Mouse (Mus musculus) liver, embryonic 11.5 days (tissue): ENCODE measurements around the gene Cyp2d40. TPM values are rescaled to one million over a fixed set of nuclear protein-coding genes. Genes with fewer than 3 reads are reported as not detected.

ENCODE experiments used
- ATAC-seq: fragments of 200-750 bp; cut with Nextera tagmentation; replicated peaks from 2 replicates; pipeline ENCODE4 v1.8.0; 2017; ENCODE audit warnings: moderate number of reproducible peaks, mild to moderate bottlenecking, moderate TSS enrichment, moderate library complexity; ENCODE audit not compliant: low FRiP score
- DNase-seq: peaks from one replicate; pipeline ENCODE4 v3.0.0-alpha.2; 2017; ENCODE audit warnings: low spot score
- H3K27ac ChIP-seq: fragments of 300-500 bp; sonication (generic); 2 replicates; pipeline ENCODE4 v1.5.1; 2014; ENCODE audit warnings: mild to moderate bottlenecking, low read depth, low read length, control low read depth
- H3K27me3 ChIP-seq: fragments of 300-500 bp; sonication (generic); replicated peaks from 2 replicates; pipeline ENCODE4 v1.6.1; 2014; ENCODE audit warnings: low read length, mixed read lengths; ENCODE audit not compliant: control insufficient read depth, insufficient read depth
- H3K36me3 ChIP-seq: fragments of 300-500 bp; sonication (generic); 2 replicates; pipeline ENCODE4 v1.6.1; 2014; ENCODE audit warnings: mild to moderate bottlenecking, low read length, moderate library complexity, mixed read lengths; ENCODE audit not compliant: control insufficient read depth, insufficient read depth
- H3K4me1 ChIP-seq: fragments of 300-500 bp; sonication (generic); replicated peaks from 2 replicates; pipeline ENCODE4 v1.6.1; 2014; ENCODE audit warnings: low read length, mixed read lengths; ENCODE audit not compliant: control insufficient read depth, insufficient read depth
- H3K4me2 ChIP-seq: fragments of 300-500 bp; sonication (generic); 2 replicates; pipeline ENCODE4 v1.6.1; 2014; ENCODE audit warnings: mild to moderate bottlenecking, control low read depth, moderate library complexity
- H3K4me3 ChIP-seq: fragments of 300-500 bp; sonication (generic); 2 replicates; pipeline ENCODE4 v1.5.1; 2014; ENCODE audit warnings: low read depth, low read length, control low read depth
- H3K9ac ChIP-seq: fragments of 300-500 bp; sonication (generic); 2 replicates; pipeline ENCODE4 v1.6.1; 2014; ENCODE audit warnings: low read depth, low read length, control low read depth
- H3K9me3 ChIP-seq: fragments of 300-500 bp; sonication (generic); 2 replicates; pipeline ENCODE4 v1.6.1; 2016; ENCODE audit warnings: low read length, inconsistent platforms, mixed read lengths; ENCODE audit not compliant: control insufficient read depth
- WGBS: fragments of 180-500 bp; shearing (Covaris S2); extraction: QIAGEN DNeasy Blood & Tissue Kit; methylation state at CpG from one replicate; pipeline ENCODE4 v1.1.7; 2014; 5-methylcytosine and 5-hydroxymethylcytosine counted together
- polyA plus RNA-seq: library from polyadenylated mRNA; unstranded; fragments of >200 nt; fragmentation: Nextera tagmentation; extraction: Ambion mirVana; gene quantifications from 2 replicates; pipeline ENCODE4 v1.2.1, GENCODE M21; 2014

Gene Cyp2d40
- polyA plus RNA-seq: not detected in 2 replicates

DNA sequence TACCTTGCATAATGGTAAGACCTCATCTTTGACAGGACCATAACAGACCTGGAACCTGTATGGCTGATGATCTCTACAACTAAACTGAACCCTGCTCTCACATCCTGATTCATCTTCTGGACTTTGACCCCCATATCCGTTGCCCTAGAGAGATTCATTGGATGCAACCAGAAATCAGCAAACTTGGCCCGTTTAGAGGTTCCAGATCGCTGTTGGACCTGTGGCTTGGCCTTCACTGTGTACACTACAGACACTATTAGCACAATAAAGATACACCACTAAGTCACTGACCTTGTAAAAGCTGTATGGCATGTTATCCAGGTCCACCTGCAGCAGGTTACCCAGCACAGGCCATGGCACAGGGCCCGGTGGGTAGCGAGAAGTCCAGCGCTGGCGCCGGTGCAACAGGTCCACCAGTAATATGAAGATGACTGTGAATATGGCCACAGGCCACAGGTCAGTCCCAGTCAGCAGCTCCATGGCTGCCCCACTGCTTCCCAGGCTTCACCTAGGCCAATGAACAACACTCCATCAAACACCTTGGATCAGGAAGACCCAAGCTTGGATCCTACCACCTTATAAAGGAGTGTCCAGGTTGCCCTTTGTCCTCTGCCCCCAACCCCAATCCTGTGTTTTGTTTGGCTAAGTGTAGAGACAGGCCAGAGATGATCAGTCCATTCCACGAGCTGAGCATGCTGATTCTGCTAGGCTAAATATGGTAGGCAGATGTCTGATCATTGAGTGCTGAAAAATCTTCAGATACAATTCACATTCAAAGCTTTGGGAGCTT lies at the start of gene Cyp2d40:
TSS of gene Cyp2d40 (minus strand) at position 553 of the 790 bp plus-strand sequence.
- no peak for ATAC-seq

GRCm38 (mm10) chr15:82810556-82810955 lies 46.6 kb upstream of the Cyp2d40 start:
- H3K36me3 ChIP-seq: 0 out of 2 replicates have a peak, but pooled peaks cover 3% of the 10 kb centered on the region
- no peak overlapping the region for H3K4me2 ChIP-seq
- peak; percentile 84 for ATAC-seq
- no peak overlapping the region for H3K27ac ChIP-seq
- no peak overlapping the region for H3K9ac ChIP-seq
- H3K4me3 ChIP-seq: no peak overlapping the region
- DNase-seq: no peak
- WGBS: 43% methylated on average over 1 of the region's 1 CpGs
- H3K9me3 ChIP-seq: no peaks in the 10 kb centered on the region
- peaks cover 14% of the 10 kb centered on the region for H3K4me1 ChIP-seq
- H3K27me3 ChIP-seq: no peaks in the 10 kb centered on the region

More for the DNA sequence above, at the start of gene Cyp2d40:
- H3K36me3 ChIP-seq: no peaks in the 10 kb centered on the region
- H3K27ac ChIP-seq: no peak within 1 kb of the TSS
- H3K9me3 ChIP-seq: no peaks in the 10 kb centered on the region
- H3K4me1 ChIP-seq: no peaks in the 10 kb centered on the region
- H3K4me2 ChIP-seq: no peak within 1 kb of the TSS
- WGBS: 85% methylated on average over 9 of the region's 9 CpGs
- H3K27me3 ChIP-seq: no peaks in the 10 kb centered on the region
- H3K4me3 ChIP-seq: no peak within 1 kb of the TSS
- DNase-seq: no peak
- H3K9ac ChIP-seq: no peak within 1 kb of the TSS

DNA sequence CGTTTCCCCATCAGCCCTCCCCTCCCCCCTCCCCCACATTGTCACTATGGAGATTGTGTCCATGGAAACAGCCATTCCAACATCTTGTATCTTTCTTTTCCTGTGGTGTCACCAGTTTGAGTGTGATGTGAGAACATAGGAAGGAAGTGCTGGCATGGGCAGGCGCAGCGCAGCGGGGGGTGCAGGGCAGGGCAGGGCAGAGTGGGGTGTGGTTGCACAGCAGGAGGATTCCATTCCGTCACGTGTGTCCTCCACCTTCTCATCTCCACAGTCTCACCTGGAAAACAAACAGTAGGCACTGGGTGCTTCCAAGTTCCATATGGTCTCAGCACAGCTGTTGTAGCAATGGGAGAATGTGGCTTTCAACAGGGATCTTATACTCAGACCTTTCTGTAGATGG lies 45.5 kb upstream of the Cyp2d40 start:
- ATAC-seq: no peak
- Histone ChIP-seq H3K4me2 (no peak overlapping the region), H3K27ac (no peak overlapping the region)

GRCm38 (mm10) chr15:82806969-82807763 lies 43.2 kb upstream of the Cyp2d40 start:
- H3K9ac ChIP-seq: no peak overlapping the region
- no peak overlapping the region for H3K4me2 ChIP-seq
- 82% methylated on average over 5 of the region's 5 CpGs for WGBS
- H3K9me3 ChIP-seq: no peaks in the 10 kb centered on the region
- DNase-seq (no peak), ATAC-seq (no peak)
- no peak overlapping the region for H3K27ac ChIP-seq
- H3K4me3 ChIP-seq: no peak overlapping the region
- no peaks in the 10 kb centered on the region for H3K27me3 ChIP-seq
- H3K4me1 ChIP-seq: peaks cover 14% of the 10 kb centered on the region
- H3K36me3 ChIP-seq: 0 out of 2 replicates have a peak, but pooled peaks cover 3% of the 10 kb centered on the region

More for the DNA sequence above, 45.5 kb upstream of the Cyp2d40 start:
- no peak for DNase-seq
- peaks cover 14% of the 10 kb centered on the region for H3K4me1 ChIP-seq
- no peaks in the 10 kb centered on the region for H3K9me3 ChIP-seq
- WGBS: 80% methylated on average over 6 of the region's 6 CpGs
- no peaks in the 10 kb centered on the region for H3K27me3 ChIP-seq
- H3K4me3 ChIP-seq: no peak overlapping the region
- H3K9ac ChIP-seq: no peak overlapping the region
- 0 out of 2 replicates have a peak, but pooled peaks cover 3% of the 10 kb centered on the region for H3K36me3 ChIP-seq

DNA sequence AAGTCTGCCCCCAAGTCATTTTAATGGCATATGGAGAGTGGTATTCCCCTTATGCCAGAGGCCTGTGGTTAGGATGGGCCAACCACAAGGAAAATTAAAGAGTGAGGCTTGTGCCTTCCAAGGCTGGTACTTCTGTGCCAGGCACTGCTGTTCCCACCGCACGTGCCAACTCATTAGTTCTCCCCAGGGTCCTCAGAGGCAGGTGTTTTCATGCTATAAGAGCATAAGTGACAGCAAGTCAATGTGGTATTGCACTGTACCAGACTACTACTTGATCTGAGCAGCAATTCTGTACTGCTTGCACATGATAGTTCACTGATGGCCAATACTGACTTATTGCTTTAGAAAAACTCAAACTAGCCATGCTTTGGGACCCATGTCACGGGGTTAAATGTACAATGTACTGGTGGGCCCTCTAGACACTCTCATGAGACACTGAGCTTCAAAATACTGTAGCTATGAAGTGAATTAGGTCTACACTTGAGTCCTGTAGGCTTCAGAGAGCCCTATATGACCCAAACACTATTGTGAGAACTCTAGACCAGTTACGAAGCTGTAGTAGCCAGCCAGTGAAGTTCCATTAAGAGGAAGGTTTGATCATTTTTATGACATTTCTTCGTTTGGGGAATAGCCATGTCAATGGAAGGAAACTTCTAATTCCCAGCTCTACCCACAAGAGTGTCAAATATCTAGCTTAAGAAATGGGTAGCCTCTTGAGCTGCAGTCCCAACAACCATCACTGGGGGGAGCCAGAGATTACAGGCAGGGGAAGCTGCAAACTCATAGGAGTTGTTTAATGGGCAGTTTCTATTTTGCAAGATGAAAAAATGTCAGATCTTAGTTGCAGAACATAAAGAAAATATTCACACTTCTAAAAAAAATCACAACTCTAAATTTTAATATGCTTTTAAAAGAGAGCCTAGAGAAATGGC lies 41.0 kb upstream of the Cyp2d40 start:
- 77% methylated on average over 5 of the region's 5 CpGs for WGBS
- H3K4me2 ChIP-seq: no peak overlapping the region
- DNase-seq: peak; percentile 63

DNA sequence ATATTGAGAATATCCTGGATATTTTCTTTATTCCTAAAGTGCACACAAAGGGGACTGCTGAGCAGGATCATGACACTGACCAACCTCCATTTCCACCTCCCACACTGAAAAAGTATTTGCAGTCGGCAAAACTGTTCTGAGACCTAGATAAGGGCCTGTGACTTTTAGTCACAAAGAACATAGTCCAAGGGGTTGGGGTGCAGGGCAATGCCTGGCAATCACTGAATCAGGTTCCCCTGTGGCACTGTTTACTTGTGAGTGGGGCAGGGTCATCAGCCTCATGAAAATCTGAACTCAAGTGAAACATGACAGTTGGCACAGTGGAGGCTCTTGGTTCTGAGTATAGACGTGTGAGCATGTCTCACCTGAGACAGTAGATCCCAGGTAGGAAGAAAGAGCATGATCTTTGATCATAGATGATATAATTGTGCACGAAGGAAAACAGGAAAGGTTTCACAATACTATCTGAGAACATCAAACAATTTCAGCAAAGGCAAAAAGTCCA lies 32.0 kb upstream of the Cyp2d40 start:
- Histone ChIP-seq H3K4me1 (no peaks in the 10 kb centered on the region), H3K27me3 (no peaks in the 10 kb centered on the region), H3K9me3 (no peaks in the 10 kb centered on the region), H3K4me3 (no peak overlapping the region), H3K4me2 (no peak overlapping the region), H3K9ac (no peak overlapping the region), H3K36me3 (no peaks in the 10 kb centered on the region), H3K27ac (no peak overlapping the region)
- ATAC-seq: no peak
- 60% methylated on average over 3 of the region's 3 CpGs for WGBS
- DNase-seq: no peak

More for the DNA sequence above, 41.0 kb upstream of the Cyp2d40 start:
- H3K27ac ChIP-seq: no peak overlapping the region
- no peaks in the 10 kb centered on the region for H3K27me3 ChIP-seq
- ATAC-seq: no peak
- H3K9me3 ChIP-seq: no peaks in the 10 kb centered on the region
- 0 out of 2 replicates have a peak, but pooled peaks cover 3% of the 10 kb centered on the region for H3K36me3 ChIP-seq
- H3K4me3 ChIP-seq: no peak overlapping the region
- no peak overlapping the region for H3K9ac ChIP-seq
- peaks cover 5% of the 10 kb centered on the region for H3K4me1 ChIP-seq

GRCm38 (mm10) chr15:82794277-82794676 lies 30.3 kb upstream of the Cyp2d40 start, which contains the start of gene Cyp2d26:
TSS of gene Cyp2d26 (minus strand) at chr15:82794294.
- Histone ChIP-seq H3K4me1 (no peaks in the 10 kb centered on the region), H3K4me3 (no peak within 1 kb of the TSS), H3K27ac (no peak within 1 kb of the TSS), H3K36me3 (no peaks in the 10 kb centered on the region), H3K4me2 (no peak within 1 kb of the TSS), H3K9ac (no peak within 1 kb of the TSS), H3K9me3 (no peaks in the 10 kb centered on the region), H3K27me3 (no peaks in the 10 kb centered on the region)
- ATAC-seq (no peak), DNase-seq (no peak)
- WGBS: 69% methylated on average over 5 of the region's 5 CpGs

GRCm38 (mm10) chr15:82793868-82794267 lies 29.9 kb upstream of the Cyp2d40 start:
- Histone ChIP-seq H3K4me2 (no peak overlapping the region), H3K4me1 (no peaks in the 10 kb centered on the region), H3K9me3 (no peaks in the 10 kb centered on the region), H3K36me3 (no peaks in the 10 kb centered on the region), H3K9ac (no peak overlapping the region), H3K4me3 (no peak overlapping the region), H3K27ac (no peak overlapping the region), H3K27me3 (no peaks in the 10 kb centered on the region)
- DNase-seq: no peak
- ATAC-seq: no peak
- 76% methylated on average over 6 of the region's 6 CpGs for WGBS
